Mouse (Mus musculus): ENCODE results near the gene Cpxm2.

Gene Cpxm2

DNA sequence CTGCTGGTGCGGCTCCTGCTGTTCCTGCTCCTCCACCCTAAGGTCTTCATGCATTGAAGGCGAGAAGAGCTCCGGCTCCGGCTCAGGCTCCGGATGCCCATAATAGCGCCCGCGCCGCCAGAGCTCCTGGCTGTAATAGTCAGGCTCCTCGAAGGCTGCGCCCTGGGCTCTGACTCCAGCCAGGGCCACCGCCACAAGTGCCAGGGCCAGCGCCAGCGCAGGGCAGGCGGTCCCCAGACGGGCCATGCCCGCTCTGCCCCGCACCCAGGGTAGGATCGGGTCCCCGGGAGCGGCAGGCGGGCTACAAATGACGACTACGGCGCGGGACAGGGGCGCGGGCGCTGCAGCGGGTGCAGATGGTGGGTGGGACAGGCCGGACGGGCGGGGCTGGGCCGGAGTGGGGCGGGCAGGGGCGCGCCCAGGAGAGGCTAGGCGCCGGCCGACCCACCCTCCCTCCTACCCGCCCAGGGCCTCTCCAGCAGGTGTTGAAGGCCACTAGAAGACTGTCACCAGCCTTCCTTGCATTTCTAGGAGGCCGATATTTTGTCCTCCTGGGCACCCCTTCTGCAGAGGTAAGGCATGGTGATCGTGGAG lies at the start of gene Cpxm2:
Gene Cpxm2 (minus strand): TSS at position 372 of the 594 bp plus-strand sequence.
- no peak for DNase-seq

DNA sequence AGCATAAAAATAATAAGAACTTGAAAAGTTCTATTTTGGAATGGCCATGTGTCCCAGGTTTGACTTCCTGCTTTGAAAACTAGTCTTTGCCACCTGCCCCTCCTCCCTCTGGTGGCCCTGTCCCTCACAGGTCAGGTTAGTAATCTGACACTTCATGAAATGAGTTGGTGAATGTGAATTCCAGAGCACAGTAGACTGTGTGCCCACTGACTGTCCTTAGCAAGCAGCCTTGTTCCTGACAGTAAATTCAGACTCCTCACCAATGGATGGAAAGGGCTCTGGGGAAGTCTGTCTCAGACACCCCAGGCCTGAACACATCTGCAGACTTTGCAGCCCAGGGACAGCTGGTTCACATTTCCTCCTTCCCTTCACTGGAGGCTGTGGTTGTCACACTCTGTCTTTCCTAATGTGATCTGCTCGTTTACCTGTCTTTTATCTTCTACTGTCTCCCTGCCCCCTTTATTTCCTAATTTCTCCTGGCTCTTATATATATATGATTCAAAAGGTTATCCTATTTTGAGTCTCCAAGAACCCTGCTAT lies 49.6 kb upstream of the Cpxm2 start:
- no peak for DNase-seq

DNA sequence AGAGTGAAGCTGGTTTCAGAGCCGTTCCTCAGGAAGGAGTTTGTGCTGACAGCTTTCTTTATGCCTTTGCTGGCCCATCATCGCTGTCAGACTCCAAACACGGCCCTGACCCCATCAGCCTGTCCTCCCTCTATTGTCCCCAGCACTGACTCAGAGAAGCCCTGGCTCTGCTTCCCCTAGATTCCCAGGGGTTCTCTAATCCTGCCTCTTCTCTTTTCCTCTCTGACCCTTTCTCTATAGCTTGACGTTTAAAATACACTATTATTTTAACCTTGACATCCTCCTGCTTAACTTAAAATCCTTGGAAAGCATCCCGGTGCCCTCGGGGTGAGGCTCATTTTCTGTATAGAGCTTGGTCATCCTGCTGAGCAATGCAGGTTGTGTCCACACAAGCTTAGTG lies 45.1 kb upstream of the Cpxm2 start:
- DNase-seq = no peak

DNA sequence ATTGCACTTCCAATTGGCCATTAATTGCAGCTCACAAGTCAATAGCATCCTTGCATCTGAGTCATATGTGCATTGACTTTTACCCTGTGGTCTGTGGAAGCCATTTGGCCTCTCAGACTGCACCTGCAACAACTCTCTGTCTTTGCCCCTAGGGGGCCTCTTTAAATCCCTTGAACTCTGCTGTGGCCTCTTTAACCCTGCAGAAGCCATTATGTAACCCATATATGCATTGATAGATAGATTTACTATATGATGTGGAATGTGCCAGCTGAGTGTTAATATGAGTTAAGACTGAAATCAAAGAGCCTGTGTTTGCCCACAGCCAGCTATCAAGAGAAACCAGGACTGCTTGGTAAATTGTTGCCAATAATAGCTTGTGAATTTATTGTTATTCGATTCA lies 44.3 kb upstream of the Cpxm2 start:
- DNase-seq = no peak

DNA sequence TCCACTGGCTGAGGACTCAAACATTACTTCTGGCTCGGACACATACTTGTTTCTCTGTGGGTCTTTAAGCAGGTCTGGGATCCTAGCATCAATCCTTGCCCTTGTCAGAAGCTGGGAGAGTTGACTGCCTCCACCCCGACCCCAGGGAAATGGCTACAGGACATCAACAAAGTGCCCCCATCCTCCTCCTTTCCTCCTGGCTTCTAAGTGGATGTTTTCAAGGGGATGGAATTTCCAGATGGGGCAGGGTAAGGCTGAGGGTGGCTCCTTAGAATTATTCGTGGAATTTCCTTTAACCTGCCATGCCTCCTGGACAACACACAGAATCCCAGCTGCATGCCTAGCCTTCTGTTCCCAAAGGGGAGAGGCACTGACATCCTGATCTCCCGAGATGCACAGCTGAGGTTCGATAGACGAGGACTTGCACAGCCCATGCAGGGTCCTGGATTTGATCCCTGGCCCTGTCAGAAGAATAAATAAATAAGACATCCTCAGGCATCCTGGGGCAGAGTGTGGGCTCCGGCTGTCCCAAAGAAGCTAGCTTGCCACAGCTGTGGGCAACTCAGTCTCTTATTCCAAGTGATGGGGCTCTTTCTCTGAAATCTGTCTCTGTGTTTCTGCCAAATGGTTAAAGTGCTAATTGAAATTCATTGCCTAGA lies 43.4 kb upstream of the Cpxm2 start:
- no peak for DNase-seq

DNA sequence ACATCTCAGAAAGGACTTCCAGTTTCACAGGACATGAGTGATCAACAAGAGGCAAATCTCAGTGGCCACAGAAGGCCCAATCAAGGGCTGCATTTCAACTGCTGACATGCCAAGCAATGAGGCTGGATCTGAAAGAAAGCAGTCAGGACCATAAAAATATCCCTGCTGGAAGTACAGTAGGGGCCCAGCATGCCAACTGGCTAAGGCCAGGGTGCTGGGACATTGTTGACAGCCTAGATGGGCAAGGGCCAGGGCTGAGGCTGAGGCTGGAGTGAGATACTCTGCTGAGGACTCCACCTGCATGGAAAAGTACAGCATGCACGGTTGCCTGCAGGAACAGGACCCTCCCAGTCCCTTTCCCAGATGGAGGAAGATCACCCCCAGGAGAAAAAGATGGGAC lies 42.0 kb upstream of the Cpxm2 start:
- DNase-seq = no peak

DNA sequence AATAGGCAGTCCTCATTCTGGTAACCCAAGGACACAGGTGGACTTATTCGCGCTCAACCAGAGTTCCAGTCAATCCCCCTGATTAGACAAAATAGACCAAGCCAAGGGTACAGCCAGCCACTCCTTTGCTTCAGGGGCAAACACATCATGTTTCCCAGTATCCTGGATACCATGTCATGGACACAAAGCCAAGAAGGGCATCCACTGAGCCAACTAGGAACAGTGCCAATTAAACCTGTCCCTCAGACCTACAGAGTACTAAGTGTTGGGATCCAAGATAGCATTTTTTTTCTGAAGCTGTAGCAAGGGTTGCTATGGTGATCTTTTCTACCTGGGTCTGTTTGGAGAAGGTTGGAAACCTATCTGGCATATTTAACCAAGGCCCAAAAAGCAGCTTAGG lies 39.1 kb upstream of the Cpxm2 start:
- no peak for DNase-seq

DNA sequence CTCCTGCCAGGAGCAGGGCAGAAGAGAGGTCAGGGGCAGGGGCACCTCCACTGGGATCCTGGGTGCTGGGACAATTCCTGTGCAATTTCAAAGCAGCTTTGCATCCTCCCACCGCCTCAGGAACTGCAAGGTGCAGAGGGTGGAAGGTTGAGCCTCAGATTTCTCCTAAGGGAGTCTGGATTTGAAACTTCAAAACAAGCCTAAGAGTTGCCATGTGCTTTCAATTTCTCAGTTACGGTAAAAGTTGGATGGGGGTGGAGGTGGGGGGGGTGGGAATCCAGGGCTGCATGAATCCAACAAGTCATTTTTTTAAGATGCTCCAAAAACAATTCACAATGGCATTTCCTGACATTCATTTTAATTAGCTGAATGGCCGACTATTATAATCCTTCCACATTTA lies 32.9 kb upstream of the Cpxm2 start:
- no peak for DNase-seq

DNA sequence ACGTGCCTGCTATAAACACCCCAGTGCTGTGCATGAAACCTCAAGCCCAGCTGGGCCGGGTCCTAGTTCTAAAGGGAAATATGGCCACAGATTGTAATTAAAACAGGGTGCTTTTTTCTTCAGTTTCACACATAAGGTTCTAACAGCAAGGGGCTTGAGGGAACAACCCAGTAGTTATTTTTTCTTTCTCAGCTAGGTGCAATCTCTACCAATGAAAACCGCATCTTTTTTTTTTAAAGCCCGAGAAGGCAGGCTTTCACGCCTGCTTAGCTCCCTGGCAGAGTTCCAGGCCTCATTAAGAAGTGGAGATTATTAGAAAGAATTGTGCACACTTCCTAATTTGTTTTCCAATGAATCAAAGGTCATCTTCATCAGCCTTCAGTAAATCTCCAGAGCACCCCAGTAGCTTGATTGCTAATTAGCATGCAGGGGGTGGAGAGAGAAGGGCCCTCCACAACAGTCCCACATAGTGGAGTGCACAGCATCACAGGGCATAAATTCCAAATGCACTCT lies 29.4 kb upstream of the Cpxm2 start:
- no peak for DNase-seq

DNA sequence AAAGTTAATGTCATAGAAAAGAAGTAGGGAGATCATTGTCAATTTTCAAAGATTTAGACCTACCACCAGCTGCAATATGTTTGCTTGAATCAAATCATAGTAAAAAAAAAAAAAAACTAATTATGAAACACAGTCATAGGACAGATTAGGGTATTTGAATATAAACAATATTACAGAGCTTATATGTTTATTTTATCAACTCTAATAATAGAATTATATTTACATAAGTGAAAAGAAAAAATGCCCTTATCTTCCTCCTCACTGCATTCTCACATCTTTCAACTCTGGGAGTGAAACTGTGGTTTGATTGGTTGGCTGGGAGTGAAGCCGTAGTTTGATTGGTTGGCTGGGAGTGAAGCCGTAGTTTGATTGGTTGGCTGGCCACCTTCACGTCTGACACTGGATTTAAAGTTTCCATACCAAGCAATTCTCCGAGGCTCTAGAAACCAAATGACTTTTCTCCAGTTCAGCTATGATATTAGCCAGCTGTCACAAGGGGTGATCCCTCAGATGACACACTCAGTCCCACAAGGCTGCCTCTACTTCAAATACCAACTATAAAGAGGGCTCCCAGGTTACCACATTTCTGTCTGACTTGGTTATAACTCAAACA lies 27.2 kb upstream of the Cpxm2 start:
- DNase-seq = no peak

DNA sequence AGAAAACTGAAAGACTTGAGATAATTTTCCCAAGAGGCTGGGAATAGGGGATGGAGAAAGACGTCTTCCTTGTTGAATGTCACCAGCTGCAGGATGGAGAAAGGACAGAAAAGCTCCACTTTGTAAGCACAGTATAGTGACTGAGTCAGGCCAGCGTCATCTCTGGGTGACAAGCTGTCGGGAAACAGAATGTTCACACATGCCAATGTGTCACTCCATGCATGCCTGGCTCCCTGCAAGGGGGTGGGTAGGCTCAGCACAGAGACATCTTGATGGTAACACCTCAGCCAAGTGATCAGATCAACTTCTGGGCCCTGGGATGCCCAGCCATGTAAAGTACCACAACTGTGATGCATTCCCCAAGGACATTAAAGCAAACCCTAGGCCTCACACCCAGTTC lies 26.5 kb upstream of the Cpxm2 start:
- no peak for DNase-seq

DNA sequence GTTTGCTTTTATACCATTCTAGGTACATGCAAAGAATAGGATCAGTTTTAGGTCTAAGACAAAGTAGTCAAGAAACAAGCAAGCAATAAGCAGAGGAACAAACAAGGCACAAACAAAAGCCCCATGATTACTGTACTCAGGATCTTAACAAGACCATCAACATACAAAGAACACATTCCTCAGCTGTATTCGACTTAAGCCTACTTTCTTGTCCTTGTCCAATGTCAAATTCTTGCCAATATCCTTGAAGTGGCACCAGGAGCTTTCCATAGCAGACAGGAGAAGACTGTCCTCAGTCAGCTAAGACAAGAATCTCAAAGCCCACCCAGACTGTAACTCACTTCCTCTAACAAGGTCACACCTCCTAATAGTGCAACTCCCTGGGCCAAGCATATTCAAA lies 24.5 kb upstream of the Cpxm2 start:
- no peak for DNase-seq

DNA sequence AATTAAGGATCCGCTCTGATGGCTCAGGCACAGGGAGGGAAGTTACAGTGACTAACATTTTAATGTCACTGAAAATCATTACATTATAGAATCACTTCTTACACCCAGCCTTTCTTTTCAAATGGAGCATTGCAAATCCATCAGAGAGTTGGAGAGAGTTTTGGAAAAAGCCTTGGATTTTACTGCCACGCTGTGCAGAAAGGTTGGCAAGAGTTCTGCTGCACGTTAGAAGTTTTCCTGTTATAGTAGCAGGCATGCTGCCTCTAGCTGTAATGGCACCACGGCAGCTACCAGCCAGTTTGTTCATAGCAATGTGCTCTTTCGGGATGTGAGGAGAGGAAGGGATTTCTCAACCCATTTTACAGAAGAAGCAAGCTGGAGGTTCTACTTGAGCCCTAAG lies 20.2 kb upstream of the Cpxm2 start:
- no peak for DNase-seq

DNA sequence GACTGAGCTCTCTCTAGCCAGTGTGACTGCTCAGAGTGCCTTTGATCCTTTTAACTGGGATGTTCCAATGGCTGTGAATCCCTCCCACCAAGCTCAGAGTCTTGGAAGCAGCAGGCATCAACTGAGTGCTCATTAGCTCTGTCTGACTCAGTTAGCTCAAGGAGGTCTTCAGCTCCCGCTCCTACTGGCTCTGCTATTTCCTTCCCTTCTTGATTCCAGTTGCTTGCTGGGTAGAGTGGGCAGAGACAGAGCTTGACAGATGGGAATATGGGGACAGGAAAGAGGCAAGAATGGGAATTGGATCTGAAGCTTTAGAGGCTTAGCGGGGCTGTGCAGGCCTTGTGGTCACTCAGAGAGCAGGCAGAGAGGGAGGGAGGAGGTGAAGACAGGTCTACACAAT lies 19.8 kb upstream of the Cpxm2 start:
- no peak for DNase-seq

DNA sequence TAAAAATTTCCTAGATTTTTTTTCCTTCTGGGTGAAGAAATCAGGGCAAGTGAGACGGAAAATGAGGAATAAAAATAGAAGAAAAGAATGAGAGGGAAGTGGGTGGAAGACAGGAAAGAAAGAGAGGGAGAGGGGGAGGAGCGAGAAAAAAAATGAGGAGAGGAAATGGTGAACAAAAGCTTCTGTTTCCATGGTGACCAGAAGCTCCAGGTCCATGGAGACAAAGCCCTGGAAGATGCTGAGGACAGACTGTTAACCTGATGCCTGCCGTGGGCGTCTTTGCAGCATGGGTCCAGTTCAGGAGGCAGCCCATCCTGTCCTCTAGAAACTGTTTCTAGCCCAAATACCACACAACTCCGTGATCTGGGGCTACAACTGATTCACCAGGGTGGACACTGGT lies 17.7 kb upstream of the Cpxm2 start:
- no peak for DNase-seq

DNA sequence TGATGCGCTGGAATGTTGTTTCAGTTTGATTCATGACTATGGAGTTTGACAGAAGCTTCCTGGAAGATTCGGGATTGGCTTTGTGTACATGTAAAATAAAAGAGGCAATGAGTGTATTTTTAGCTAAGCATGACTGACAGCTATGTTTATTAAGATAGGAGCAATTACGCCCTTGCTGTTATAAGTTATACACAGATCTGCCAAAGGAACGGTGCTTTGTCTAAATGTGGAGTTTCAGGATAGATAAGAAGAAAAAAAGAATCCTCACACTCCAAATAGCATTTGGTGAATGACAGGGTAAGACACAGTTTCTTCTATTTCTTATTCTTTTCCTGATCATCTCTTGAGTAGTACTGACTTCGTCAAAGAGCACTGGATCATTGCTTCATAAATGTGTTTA lies 17.2 kb upstream of the Cpxm2 start:
- no peak for DNase-seq

DNA sequence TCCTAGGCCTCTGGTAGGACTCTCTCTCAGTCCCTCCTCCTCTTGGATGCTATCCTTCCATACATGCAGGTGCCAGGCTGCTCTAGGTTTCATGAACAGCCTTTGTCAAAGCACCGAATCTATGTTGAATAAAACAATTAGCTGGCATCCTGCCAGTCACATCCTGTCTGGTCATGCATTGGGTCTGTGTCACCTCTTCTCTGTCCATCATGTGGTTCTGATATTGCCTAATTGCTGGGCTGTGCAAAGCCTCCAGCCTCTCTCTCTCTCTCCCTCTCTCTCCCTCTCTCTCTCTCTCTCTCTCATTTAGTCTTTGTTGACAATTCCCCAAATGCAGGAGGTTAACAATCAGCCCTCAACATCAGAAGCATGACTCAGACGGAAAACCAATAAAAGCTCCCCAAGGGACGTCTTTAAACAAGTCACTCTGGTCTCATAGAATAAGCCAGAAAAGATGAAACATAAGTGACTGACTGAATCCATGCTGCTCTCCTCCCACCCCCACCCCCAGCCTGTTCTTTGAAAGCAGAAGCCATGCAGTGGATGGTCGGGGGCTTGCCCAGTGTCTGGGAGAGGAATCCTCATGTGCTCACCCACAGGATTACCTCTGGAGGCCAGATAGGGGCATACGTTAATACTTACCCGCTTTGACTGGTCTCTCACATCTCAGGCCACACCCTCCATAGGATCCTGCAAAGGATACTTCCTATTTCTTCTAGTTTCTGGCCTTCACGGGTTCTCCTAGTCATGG lies 15.1 kb upstream of the Cpxm2 start:
- DNase-seq = no peak

DNA sequence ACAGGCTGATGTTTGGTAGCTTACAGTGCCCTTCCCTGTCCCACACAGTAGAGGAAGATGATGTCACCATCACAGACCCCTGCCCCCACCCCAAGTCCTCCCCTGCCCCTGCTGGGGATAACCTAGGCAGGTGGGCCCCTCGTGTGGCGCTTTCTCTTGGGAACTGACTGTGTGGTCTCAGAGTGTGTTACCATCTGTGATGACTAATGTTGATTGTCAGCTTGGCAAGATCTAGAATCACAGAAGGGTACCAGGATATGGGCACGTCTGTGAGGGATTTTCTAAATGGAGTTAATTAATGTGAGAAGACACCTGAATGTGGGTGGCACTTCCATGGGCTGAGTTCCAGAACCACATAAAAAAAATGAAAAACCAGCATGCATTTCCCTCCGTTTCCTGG lies 12.7 kb upstream of the Cpxm2 start:
- DNase-seq = no peak

DNA sequence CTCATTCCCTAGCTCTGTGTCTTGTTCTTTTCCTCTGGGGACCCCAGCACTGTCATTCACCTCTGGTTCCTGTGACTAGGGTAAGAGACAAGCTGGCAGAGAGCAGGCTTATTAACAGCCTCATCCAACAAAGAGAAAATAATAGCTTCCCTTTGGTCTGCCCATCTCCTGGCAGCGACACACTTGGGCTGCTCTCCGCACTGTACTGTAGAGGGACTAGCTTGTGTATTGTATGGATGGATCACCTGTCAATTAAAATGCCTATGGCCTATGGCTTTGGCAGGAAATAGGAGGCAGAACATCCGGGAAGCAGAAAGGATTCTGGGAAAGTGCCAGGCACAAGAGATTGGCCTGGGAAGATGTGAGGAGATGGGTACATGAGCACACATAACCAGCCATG lies 7.7 kb upstream of the Cpxm2 start:
- no peak for DNase-seq

DNA sequence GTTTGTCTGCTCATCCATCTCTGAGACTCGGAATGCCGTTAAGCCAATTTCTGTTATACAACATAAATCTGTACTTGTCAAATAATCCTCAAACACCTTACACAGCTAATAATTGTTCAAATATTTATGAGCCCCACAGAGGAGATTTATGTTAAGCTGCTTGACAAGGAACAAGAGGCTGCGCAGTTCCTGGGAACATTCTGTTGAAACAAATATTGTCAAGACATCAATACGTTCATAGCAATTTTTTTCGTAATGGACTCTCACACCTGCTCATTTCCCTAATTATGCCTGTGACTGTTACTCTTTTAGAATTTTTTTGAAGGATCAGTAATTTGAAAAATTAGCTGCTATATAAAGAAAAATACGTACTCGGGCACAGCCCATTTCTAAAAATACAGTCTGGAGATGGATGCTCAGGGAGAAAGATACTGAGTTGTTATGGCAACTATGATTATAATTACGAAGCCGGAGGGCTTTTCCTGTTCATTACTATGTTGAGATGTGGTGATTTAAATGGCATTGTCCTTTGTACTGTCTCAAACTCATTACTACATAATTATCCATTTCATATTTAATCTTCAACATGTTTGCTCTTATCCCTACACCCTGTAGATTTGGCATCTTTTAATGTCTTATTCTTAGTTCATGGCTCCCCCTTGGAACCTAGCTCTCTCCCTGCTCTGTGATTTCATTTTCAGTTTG lies 3.9 kb upstream of the Cpxm2 start:
- DNase-seq = no peak

DNA sequence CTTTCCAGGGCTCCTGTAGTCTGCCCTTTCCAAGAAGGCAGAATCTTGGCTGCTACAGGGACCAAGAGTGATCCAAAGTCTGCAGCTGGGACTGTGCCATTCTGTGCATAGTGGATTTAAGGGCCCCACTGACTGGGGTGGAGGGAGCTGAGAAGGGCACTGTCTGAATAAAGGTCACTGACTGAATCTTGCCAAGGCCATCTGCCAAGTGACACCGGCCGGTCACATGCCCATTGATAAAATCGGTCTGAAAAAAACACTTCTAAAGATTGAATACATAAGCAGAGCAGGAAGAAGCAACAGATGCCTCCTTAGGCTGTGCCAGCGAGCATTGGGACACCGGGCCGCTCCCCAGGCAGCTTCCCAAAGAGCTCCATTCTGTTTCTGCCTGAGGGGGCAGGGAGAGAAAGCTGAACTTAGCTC lies 803 bp downstream of the Cpxm2 start:
- DNase-seq = no peak

DNA sequence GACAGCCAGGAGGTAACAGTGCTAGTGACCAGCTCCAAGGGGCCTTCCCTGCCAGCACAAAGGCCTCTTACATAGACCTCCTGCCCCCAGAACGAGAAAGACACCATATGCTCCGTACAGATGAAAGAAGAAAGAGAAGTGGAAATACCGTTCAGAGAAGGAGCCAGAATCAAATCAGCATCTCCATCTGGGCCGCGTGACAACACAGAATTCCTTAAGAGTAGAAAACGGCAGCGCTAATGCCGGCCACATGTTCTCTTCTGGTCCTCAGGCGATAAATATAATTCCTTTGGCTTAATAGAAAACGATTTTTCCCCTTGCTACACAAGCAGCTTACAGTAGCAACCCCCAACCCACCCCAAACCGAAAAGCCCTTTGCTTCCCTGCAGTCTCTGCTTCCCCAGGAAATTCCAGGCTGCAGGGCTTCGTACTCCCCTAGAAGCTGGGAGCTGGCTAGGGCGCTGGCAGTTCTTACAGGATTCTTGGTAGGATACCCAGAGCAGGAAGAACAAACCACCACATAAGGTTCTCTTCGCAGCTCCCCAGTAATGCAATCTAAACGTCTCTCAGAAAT lies 9.2 kb downstream of the Cpxm2 start:
- no peak for DNase-seq

DNA sequence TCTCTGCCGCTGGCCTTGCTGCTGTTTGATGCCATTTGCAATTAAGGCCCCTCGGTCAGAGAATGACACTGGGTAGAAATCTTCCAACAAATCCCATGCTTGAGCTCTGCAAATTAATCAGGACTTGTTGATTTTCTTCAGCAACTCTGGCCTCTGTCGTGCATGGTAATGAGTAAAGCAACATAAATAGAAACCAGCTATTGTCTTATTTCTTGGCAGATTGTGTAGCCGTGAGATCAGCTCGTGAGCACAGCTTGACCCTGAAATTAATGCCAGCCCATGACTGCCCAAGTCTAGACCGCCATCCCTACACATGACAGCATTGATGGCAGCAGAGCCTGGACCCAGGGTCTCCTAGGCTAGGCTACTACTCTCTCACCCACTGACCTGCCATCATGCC lies 25.9 kb downstream of the Cpxm2 start:
- no peak for DNase-seq

All from kidney, adult 18-20 months (tissue).